Mouse (Mus musculus) gastrocnemius, postnatal 14 days (tissue): ENCODE measurements around the gene Rock2. TPM values are rescaled to one million over a fixed set of nuclear protein-coding genes. Genes with fewer than 3 reads are reported as not detected.

Experiments used
- DNase-seq: peaks from one replicate; pipeline ENCODE4 v3.0.0; 2021; ENCODE audit warnings: mixed read lengths
- intact Hi-C: fragments of 180-260 bp; cut with DNase I; formaldehyde crosslinking; loops from one replicate; pipeline ENCODE4 v1.15.1; 2025; ENCODE audit warnings: low total_unique reads
- total RNA-seq, 2 experiments: library from RNA; stranded (reverse); gene quantifications; 2 replicates each; pipeline ENCODE4 v1.2.3; 2021

Rock2 gene
- total RNA-seq, 2 experiments from 2014 or later, result 71.6 to 76.3 TPM

DNA sequence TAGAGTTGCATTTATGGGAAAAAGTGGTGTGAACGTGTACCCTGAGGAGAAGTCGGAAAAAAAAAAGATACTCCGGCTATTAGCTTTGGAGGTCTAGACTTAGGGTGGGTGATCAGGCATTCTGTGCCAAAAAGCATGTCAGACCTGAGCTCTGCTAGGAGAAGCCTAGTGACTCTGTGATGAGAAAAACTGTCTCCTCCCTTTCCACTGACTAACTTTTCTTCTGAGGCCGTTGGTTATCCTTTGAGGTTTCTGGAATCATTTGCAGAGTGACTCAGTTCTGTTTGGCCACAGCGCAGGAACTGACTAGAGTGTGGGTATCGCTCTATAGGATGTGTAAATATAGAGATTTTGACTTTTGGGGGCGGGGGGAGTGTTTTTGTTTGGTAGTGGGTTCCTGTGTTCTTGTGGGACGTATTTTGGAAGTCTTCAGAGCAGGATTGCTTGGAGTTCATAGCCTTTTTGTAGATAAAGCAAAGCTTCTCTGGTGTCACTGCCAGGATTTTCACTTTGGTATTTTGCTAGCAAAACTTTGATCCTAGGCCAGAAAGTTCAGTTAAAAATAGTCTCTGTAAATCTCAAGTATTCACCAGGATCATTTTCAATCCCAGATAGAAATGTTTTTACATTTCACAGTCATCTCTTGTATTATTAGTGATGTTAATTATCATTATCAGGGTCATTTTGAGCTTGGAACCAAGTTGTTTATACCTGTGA lies 1.5 kb downstream of the Rock2 start:
- no peak for DNase-seq
- intact Hi-C loops, result no loop called here

DNA sequence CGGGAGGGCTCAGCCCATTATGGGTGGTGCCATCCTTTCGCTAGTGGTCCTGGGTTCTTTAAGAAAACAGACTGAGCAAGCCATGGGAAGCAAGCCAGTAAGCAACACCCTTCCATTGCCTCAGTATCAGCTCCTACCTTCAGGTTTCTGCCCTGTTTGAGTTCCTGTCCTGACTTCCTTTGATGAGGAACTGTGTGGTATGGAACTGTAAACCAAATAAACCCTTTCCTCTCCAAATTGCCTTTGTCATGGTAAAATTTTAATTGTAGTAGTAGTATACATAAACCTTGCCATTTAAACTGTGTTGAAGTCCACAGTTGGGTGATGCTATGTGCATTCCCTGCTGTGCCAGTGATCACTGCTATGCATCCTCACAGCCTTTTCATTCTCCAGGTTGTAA lies 2.5 kb downstream of the Rock2 start:
- intact Hi-C loops, result no loop called here
- no peak for DNase-seq

DNA sequence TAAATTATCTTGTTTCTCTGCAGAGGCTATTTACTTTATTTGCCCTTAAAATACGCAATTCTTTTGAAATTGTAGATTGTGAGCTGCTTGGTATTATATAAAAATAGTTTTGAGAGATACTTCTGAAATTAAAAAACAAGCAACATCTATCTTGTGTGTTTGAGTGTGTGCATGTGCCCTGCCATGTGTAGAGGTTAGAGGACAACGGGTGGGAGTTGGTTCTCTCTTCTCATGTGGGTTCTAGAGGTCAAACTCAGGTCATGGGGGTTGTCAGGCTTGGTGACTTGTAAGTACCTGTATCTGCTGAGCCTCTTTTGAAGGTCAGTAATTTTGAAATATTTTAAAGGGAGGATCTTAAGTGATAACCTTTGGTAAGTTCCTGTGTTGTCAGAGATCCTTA lies 3.5 kb downstream of the Rock2 start:
- intact Hi-C loops, result no loop called here
- DNase-seq, result no peak

DNA sequence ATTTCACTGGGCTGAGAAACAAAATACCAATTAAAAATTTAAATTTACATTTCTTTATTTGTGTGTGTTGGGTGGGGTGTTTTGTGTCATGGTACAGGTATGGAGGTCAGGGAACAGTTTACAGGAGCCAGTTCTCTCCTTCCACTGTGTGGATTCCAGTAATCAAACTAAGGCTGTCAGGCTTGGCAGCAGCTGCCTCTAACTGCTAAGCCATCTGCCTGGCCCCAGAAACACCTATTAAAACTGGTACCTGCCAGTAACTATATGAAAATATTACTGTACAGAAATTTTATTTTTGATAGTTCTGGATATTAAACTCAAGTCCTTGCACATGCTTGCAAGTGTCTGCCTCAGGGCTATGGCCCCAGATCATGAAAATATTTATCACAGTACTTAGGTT lies 4.1 kb downstream of the Rock2 start:
- DNase-seq, result no peak
- intact Hi-C loops, result no loop called here

DNA sequence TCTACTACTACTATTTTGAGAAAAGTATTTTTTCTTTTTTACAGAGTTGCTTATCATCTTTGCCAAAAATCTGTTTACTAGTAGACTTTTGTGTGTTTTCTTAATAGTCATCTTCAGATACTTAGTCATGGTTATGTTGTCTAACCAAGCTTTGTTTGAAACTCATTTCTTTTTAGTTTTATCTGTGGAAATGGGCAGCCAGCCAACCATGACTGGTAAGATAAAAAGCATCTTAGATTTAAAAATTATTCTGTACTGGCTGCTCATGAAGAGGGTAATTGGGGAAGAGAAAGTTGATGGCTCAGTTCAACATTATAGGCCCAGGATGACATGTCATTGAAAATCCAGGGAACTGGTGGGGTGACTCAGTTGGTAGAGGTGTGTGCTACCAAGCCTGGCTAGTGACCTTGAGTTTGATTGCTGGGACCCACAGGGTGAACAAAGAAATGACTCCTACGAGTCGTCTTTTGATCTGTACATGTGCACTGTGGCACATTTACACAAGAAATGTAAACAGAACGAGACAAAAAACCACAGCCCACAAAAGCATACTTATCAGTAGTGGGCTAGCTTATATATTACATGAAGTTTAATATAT lies 6.0 kb downstream of the Rock2 start:
- intact Hi-C loops, result no loop called here
- DNase-seq, result no peak

DNA sequence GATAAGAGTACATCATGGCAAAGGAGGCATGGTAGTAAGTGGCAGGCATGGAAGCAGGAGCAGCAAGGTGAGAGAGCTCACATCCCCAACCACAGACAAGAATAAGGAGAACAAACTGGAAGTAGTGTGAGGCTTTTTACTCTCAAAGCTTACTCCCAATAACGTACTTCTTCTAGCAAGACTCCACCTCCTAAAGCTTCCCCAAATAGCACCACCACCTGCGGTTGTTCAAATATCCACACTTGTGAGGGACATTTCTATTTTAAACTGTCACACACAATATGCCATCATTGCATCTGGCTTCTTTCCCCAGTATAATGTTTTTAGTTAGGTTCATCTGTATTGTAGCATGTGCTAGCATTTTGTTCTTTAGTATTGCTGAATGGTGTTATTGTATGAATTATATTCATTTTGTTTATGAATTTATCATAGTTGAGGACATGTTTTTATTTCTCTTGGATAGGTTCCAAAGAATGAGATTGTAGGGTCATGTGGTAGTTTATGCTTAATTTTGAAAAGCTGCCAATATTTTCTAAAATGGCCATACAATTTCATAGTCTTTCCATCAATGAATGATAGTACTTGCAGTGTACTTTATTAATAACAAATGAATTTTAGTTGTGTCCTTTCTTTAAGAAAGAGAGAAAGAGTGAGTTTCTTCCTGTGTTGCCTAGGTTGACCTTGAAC lies 9.4 kb downstream of the Rock2 start:
- intact Hi-C loops, result no loop called here
- DNase-seq, result no peak

DNA sequence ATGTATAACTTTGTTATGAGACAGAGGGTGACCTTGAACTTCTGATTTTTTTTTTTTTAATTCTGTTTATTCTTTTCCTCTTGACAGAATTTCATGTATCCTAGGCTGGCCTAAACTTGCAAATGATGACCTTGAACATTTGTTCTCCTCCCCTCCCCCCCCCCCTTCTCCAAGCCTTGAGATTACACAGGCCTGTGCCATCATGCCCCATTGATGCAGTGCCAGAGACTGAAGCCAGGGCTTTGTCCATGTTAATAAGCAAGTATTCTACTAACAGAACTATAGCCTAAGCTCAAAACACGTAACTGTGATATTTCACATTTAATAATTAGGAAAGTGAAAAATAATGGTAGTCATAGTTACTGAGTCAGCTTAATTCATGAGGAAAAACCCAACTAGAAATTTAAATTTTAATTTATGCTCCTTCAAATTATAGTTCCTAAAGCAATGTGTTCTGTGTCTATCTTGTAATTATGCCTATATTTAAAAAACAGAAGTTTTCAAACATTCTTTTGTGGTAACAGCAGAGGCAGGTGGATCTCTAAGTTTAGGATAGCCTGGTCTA lies 12.7 kb downstream of the Rock2 start:
- intact Hi-C loops, result no loop called here
- DNase-seq, result no peak

DNA sequence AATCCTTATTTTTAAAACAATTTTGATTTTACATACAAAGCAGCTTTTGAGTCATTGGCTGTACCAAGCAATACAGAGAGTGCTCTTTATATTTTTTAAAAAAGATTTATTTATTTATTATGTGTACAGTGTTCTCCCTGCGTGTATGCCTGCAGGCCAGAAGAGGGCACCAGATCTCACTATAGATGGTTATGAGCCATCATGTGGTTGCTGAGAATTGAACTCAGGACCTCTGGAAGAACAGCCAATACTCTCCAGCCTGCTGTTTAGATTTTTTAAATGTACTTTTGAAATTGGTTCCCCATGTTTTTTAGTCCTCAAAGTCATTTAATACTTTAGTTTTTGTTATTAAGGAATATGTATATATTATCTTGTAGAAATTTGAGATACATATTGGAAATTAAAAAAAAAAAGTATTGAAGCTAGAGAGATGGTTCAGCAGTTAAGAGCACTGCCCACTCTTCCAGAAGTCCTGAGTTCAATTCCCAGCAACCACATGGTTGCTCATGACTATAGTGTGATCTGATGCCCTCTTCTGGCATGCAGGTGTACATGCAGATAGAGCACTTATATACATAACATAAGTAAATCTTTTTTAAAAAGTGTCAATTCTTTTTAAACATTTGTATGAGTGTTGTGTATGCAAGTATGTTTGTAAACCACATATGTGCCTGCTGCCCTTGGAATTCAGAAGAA lies 13.4 kb downstream of the Rock2 start:
- DNase-seq, result no peak
- intact Hi-C loops, result no loop called here

DNA sequence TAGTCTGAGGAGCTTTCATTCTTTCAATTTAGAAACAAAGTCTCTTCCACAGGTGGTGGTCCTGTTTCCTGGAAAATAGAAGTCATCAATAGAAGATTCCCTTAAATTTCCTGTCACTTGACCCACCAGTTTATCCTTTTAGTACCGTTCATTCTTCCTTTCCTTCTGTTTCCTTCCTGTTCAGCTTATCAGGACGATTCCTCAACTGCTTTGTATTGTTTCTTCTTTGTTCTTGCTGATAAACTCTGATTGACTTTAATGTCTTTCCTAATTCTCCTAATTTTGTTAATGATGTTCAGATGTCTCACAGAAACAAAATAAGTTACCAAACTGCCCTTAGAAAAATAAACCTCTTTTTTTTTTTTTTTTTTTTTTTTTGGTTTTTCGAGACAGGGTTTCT lies 16.8 kb downstream of the Rock2 start:
- intact Hi-C loops, result no loop called here

DNA sequence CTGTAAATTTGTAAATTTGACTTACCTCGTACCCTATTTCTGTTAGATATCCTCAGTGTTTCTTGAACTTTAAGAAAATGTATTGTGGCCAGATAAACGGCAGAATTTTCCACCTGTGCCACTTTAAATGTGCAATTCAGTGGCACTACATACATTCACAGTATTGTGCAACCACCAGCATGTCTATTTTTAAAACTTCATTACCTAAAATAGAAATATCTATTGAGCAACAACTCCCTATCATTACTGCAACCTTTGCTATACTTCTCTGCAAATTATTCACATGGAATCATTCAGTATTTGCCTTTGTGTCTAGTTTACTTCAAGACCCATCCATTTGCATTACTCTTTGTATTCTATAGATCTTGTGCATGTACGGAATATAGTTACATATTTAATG lies 17.9 kb downstream of the Rock2 start:
- intact Hi-C loops, result no loop called here
- no peak for DNase-seq

More for the DNA sequence above, 16.8 kb downstream of the Rock2 start:
- no peak for DNase-seq

DNA sequence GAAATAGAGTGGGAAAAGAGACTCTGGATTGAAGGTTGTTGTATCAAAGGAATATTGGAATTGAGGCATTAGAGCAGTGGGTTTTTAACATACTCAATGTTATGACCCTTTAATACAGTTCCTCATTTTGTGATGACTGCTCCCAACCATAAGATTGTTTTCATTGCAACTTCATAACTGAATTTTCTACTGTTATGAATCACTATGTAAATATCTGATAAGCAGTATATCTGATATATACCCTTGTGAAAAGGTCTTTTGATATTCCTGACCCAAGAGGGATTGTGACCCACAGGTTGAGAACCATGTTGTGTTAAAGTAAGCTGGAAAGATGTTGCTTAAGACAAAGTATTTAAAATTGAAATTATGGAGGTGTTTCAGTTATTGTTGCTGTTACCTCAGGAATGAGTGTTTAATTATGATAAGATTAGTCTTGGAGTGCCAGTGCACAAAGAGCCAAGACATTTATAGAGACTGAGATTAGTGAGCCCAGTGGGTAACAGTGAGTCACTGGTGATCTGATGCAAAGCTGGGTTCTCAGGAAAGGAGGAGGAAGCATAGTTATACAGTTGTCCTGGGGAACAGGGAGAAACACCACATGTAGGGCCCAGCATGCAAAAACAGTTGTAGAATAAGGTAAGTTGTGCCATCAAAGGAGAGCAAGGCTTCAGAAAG lies 25.6 kb downstream of the Rock2 start:
- intact Hi-C loops, result no loop called here
- DNase-seq, result no peak

DNA sequence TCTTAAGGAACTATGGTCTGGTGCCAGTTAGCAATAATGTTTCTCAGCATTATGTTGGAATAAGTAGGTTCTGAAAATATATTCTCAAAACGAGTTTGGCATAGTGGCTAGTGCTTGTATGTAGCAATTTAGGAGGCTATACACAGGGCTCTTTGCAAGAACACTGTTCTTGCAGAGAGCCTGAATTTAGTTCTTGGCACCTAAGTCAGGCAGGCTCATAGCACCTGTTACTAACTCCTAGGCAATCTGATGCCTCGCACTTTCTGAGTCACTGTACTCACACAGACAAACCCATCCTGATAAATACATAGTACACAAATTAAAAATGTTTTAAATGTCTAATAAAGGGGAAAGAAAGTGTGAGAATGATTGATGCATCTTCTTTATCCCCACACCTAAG lies 33.2 kb downstream of the Rock2 start:
- intact Hi-C loops, result no loop called here
- no peak for DNase-seq

DNA sequence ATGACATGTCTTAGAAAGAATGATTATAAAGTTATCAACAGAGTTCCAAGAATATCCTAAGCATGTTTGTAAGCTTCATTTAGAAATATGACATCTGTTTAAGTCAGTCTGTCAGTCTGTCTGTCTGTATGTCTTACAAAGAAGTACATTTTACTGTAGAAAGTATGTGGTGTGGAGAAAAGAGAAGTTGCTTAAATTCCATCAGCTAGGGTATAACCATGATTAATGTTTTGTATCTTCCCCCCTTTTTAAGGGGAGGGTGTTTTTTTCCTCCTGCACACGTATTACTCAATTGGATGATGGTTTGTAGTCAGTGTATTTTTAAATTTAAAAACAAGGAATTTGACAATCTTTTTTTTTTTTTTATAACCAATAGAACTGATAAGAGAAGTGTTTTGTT lies 39.7 kb downstream of the Rock2 start:
- intact Hi-C loops, result no loop called here
- no peak for DNase-seq

DNA sequence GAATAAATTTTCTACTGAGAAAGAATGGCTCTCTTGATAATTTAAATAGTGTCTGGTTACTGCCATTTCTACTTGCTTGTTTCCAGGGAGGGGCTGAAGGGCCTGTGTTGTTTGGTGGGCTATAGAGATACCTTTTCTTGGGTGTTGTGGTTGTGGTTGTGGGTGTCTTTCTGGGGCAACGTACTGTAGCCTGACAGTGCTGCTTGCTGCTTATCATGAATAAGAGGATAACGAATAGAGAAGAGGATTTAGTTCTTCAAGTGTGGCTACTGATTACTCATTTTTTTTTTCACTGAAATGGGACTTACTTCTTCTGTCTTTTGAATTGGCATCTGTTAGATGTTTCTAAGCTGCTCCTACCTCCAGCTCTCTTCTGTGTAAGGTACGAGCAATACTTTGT lies 47.3 kb downstream of the Rock2 start:
- no peak for DNase-seq
- intact Hi-C loops, result no loop called here

DNA sequence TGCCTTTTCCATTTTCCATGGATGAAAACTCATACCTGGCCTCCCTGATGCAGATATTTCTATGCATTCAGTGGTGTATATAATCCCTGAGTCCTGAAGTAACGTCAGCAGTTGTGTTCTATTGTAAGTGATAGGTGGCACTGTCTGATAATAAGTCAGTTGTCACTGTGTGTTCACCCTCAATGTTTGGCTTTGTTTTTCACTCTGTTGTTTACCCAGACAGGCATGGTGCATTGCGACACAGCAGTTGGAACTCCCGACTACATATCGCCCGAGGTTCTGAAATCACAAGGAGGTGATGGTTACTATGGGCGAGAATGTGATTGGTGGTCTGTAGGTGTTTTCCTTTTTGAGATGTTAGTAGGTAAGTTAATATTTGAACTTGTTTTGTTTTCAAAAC lies 53.5 kb downstream of the Rock2 start:
- DNase-seq, result no peak
- intact Hi-C loops, result no loop called here

DNA sequence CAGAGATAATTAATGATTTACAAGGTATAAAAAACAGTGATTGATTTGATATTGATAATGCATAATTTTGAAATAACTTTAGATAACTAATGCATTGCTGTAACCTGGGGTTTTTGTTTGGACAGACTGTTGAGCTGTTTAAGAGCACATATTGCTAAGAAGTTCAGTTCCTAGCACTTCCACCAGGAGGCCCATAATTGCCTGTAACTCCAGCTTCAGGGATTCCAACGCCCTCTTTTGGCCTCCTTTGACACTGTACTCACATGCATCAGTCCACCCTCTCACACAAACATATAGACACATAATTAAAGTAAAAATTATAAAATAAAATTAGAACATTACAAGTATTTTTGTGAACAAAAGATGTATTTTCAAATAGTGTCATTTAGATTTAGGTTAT lies 64.2 kb downstream of the Rock2 start:
- peak; percentile 8 for DNase-seq
- intact Hi-C loops, result loop anchor here (10.0 kb wide), 1 partner anchor 144 kb away; the partner anchor contains the start of gene E2f6

DNA sequence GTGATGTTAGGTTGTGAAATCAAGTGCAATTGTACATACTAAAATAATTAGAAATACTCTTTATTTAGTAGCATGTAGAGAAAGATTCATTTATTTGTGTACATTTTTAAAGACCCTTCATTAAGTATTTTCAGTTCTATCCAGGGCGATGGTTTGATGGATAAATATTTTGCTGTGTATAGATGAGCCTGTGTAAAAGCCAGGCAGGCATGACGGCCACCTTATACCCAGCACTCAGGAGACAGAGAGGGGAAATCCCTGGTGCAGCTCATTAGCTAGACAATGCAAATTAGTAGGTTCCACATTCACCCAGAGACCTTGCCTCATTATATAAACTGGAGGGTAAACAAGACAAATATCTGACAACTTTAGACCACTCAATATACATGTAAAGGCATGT lies 68.7 kb downstream of the Rock2 start:
- no peak for DNase-seq
- intact Hi-C loops, result no loop called here

DNA sequence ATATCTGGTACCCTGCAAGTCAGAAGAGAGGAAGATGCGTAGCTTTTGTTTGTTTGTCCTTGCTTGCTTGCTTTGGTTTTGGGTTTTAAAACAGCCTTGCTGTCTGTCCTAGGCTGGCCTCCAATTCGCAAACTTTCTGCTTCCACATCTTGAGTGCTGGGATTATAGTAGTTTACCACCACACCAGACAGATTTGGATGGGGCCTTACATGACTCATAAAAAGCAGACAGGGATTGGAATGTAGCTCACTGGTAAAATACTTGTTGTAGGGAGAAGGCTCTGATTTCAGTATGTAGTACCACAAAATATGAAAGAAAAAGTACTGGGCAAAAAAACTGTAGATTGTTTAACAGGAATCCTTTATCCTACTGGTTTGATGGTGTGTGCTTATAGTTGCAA lies 72.1 kb downstream of the Rock2 start:
- intact Hi-C loops, result no loop called here
- DNase-seq, result no peak

DNA sequence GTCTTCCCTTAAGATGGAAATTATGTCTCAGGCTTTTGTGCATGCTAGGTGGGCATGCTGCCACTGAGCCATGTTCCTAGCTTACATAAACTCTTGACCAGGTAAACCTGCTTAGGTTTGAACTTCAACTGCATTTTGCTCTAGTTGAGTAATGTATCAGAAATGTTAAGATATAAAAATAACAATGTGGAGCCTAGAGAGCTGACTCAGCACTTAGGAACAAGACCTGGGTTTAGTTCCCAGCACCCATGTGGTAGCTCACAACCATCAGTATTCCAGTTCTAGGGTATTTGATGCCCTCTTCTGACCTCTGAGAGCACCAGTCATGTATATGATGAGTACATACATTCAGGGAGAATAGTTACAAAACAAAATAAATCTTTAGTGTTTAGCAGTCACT lies 82.4 kb downstream of the Rock2 start:
- intact Hi-C loops, result no loop called here
- no peak for DNase-seq

DNA sequence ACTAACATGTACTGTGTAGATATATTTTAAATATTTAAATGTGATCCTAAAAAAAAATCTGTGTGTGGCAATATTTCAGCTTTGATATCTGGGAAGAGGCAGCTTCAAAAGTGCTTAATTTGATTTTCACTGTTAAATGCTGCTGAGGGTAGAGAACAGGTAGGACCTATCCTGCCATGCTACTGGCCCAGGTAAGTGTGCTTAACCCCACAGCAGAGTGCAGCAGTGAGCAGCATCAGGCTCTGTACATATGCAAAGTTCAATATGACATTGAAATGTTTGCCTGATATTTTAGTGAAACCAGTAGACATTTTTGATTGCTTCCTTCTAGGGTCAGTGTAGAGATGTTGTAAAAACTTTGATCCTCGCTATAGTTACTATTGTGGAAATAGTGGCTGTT lies 91.1 kb downstream of the Rock2 start:
- intact Hi-C loops, result no loop called here
- DNase-seq, result no peak
